ENCODE assay signal across 9 mouse cellular contexts in genomic region chr3:79673082-79673481, GRCm38 (mm10). TPM values are rescaled to one million over a fixed set of nuclear protein-coding genes. Genes with fewer than 3 reads are reported as not detected.
DNase-seq lines count a peak whose midpoint lies in the region; ATAC-seq and TF ChIP-seq lines count a peak whose summit lies in the region.
"Had no signal": no experiment of that assay in that cellular context is flagged by ENCODE, and none has a peak within 500 bp of the region (broad histone marks: within the 10 kb centered on the region; RNA-seq: fewer than 3 reads in every experiment).

No protein-coding gene starts in this region.

- peak; percentile 63 for DNase-seq in ovary, postnatal 14 days (ENCODE audit: low spot score)
- DNase-seq in ovary, adult 18-20 months (ENCODE audit: low spot score) = no peak
- peak; percentile 43 to 52 for DNase-seq in adrenal gland, adult 18-20 months (ENCODE audit: low spot score in 2 of 2)
- peak; percentile 59 to 60 for DNase-seq in left cerebral cortex, adult 2 months (ENCODE audit: extremely low spot score in 1 of 2, low spot score in 2 of 2)

- TF ChIP-seq CTCF in cortical plate, adult 2 months (IDR thresholded peaks at IDR 0.05; ENCODE audit: extremely low read depth, insufficient read depth, low read length) = peak; percentile 63
- peak; percentile 83 for TF ChIP-seq CTCF in left cerebral cortex, adult 2 months (IDR thresholded peaks at IDR 0.05)

- no peak overlapping the region for H3K27ac ChIP-seq in cortical plate, adult 2 months (ENCODE audit: insufficient read depth, low read length)
- H3K27ac ChIP-seq in left cerebral cortex, adult 2 months = no peak overlapping the region
- H3K27ac ChIP-seq: heart, embryonic 15.5 days had no signal

- intact Hi-C loops in left cerebral cortex, adult 2 months (cut with DNase I) = loop anchor here (1.0 to 2.0 kb wide), 2 partner anchors 72 to 136 kb away; no protein-coding TSS in a partner anchor

- peak; percentile 55; the same call in 1 of the 2 replicates for ATAC-seq in granulocyte monocyte progenitor cell, adult 5-6 weeks (replicated peaks; ENCODE audit: poor library complexity, severe bottlenecking)
- ATAC-seq in neutrophil, adult 5-6 weeks (ENCODE audit: extremely low read depth, insufficient number of reproducible peaks, low FRiP score, poor library complexity, severe bottlenecking) = 0 out of 2 replicates have a peak, but pooled peaks have one; percentile 33
- ATAC-seq in erythroid progenitor cell, adult 5-6 weeks (replicated peaks; ENCODE audit: low FRiP score, poor library complexity, severe bottlenecking) = no peak

- TF ChIP-seq POLR2A in cortical plate, adult 2 months (IDR thresholded peaks at IDR 0.05; ENCODE audit: extremely low read depth, insufficient read depth, low read length) = no peak

- H3K4me3 ChIP-seq in cortical plate, adult 2 months (ENCODE audit: insufficient read depth, low read length) = no peak overlapping the region
- no peak overlapping the region for H3K4me3 ChIP-seq in left cerebral cortex, adult 2 months
- H3K4me3 ChIP-seq: heart, embryonic 15.5 days had no signal

- no peaks in the 10 kb centered on the region for H3K4me1 ChIP-seq in cortical plate, adult 2 months (ENCODE audit: control insufficient read depth, insufficient read depth, low read length)
- H3K4me1 ChIP-seq: heart, embryonic 15.5 days had no signal

RNA-seq across cellular contexts. Expression of gene Etfdh, which starts 43.8 kb away (rescaled TPM):
- 100 to 1,000 TPM; 221 to 262 TPM for total RNA-seq in adrenal gland, adult 18-20 months (2021)
- 23.6 and 25.1 TPM in 2 replicates for polyA plus RNA-seq in cortical plate, adult 2 months (2012; rRNA removed)
- 28.2 and 35.6 TPM in 2 replicates for total RNA-seq in granulocyte monocyte progenitor cell, adult 5-6 weeks (2014; fragmentation: Nextera tagmentation)
- 60.0 and 68.4 TPM in 2 replicates for total RNA-seq in granulocyte monocyte progenitor cell, adult 5-6 weeks (2017)
- 10 to 100 TPM; 26.1 to 26.7 TPM for total RNA-seq in left cerebral cortex, adult 2 months (2021)
- 42.9 and 46.4 TPM in 2 replicates for total RNA-seq in neutrophil, adult 5-6 weeks (2017)
- 35.0 and 44.0 TPM in 2 replicates for total RNA-seq in erythroid progenitor cell, adult 5-6 weeks (2015; ENCODE audit: low replicate concordance)
- total RNA-seq in erythroid progenitor cell, adult 5-6 weeks (2017; ENCODE audit: low replicate concordance) = 31.8 and 39.0 TPM in 2 replicates

RNA-seq across cellular contexts. Expression of gene 4930579G24Rik, which starts 44.2 kb away (rescaled TPM):
- total RNA-seq in adrenal gland, adult 18-20 months (2021) = 1 to 10 TPM; 1.7 to 2.0 TPM
- polyA plus RNA-seq in cortical plate, adult 2 months (2012; rRNA removed) = 1.7 and 2.2 TPM in 2 replicates
- 21.0 and 30.7 TPM in 2 replicates for total RNA-seq in granulocyte monocyte progenitor cell, adult 5-6 weeks (2014; fragmentation: Nextera tagmentation)
- 24.6 and 27.9 TPM in 2 replicates for total RNA-seq in granulocyte monocyte progenitor cell, adult 5-6 weeks (2017)
- 1 to 10 TPM in 1 of 2 experiments, under 1 TPM in 1; 0.87 to 1.3 TPM for total RNA-seq in left cerebral cortex, adult 2 months (2021)
- total RNA-seq in neutrophil, adult 5-6 weeks (2017) = 1.4 and 3.9 TPM in 2 replicates
- 30.3 and 50.3 TPM in 2 replicates for total RNA-seq in erythroid progenitor cell, adult 5-6 weeks (2015; ENCODE audit: low replicate concordance)
- total RNA-seq in erythroid progenitor cell, adult 5-6 weeks (2017; ENCODE audit: low replicate concordance) = 14.9 and 22.4 TPM in 2 replicates
